Mouse (Mus musculus) neural tube, embryonic 11.5 days (tissue): ENCODE results near the gene Nup188. TPM values are rescaled to one million over a fixed set of nuclear protein-coding genes. Genes with fewer than 3 reads are reported as not detected.

Source experiments
- ATAC-seq: fragments of 200-750 bp; cut with Nextera tagmentation; 2 replicates; pipeline ENCODE4 v1.8.0; 2017; ENCODE audit warnings: moderate number of reproducible peaks, mild to moderate bottlenecking, moderate TSS enrichment, moderate library complexity; ENCODE audit not compliant: insufficient read depth, low FRiP score, low TSS enrichment
- DNase-seq: peaks from one replicate; pipeline ENCODE4 v3.0.0-alpha.2; 2015; ENCODE audit warnings: low spot score
- H3K27ac ChIP-seq: fragments of 300-500 bp; sonication (generic); 2 replicates; pipeline ENCODE4 v1.5.1; 2014; ENCODE audit warnings: low read depth, mild to moderate bottlenecking, low read length
- H3K27me3 ChIP-seq: fragments of 300-500 bp; sonication (generic); 2 replicates; pipeline ENCODE4 v1.6.1; 2014; ENCODE audit warnings: mild to moderate bottlenecking, low read length, mixed read lengths; ENCODE audit not compliant: control insufficient read depth, insufficient read depth
- H3K36me3 ChIP-seq: fragments of 300-500 bp; sonication (generic); 2 replicates; pipeline ENCODE4 v1.6.1; 2014; ENCODE audit warnings: mild to moderate bottlenecking, low read length, moderate library complexity, mixed read lengths; ENCODE audit not compliant: control insufficient read depth, insufficient read depth
- H3K4me1 ChIP-seq: fragments of 300-500 bp; sonication (generic); 2 replicates; pipeline ENCODE4 v1.6.1; 2014; ENCODE audit warnings: low read length, mixed read lengths; ENCODE audit not compliant: control insufficient read depth, insufficient read depth
- H3K4me2 ChIP-seq: fragments of 300-500 bp; sonication (generic); 2 replicates; pipeline ENCODE4 v1.6.1; 2014; ENCODE audit warnings: low read depth, mild to moderate bottlenecking, moderate library complexity
- H3K4me3 ChIP-seq: fragments of 300-500 bp; sonication (generic); 2 replicates; pipeline ENCODE4 v1.5.1; 2014; ENCODE audit warnings: low read depth, low read length
- H3K9ac ChIP-seq: fragments of 300-500 bp; sonication (generic); 2 replicates; pipeline ENCODE4 v1.6.1; 2014; ENCODE audit warnings: mild to moderate bottlenecking, low read length
- H3K9me3 ChIP-seq: fragments of 300-500 bp; sonication (generic); 2 replicates; pipeline ENCODE4 v1.6.1; 2016; ENCODE audit warnings: low read length; ENCODE audit not compliant: control insufficient read depth
- WGBS: fragments of 180-500 bp; shearing (Covaris S2); extraction: QIAGEN DNeasy Blood & Tissue Kit; methylation state at CpG from one replicate; pipeline ENCODE4 v1.1.7; 2014; 5-methylcytosine and 5-hydroxymethylcytosine counted together
- polyA plus RNA-seq: library from polyadenylated mRNA; unstranded; fragments of >200 nt; fragmentation: Nextera tagmentation; extraction: Ambion mirVana; gene quantifications from 2 replicates; pipeline ENCODE4 v1.2.1, GENCODE M21; 2014

Nup188 gene
- polyA plus RNA-seq, 1 experiment from 2014 or later: 60.0 TPM

- peaks cover 26% of the 10 kb centered on the region for H3K4me1 ChIP-seq
- ATAC-seq (no peak), DNase-seq (no peak)
- H3K4me3 ChIP-seq: no peak overlapping the region
- WGBS: 67% methylated on average over 10 of the region's 10 CpGs
- H3K36me3 ChIP-seq: no peaks in the 10 kb centered on the region
- H3K9ac ChIP-seq: no peak overlapping the region
- H3K27ac ChIP-seq: no peak overlapping the region
- no peaks in the 10 kb centered on the region for H3K9me3 ChIP-seq
- H3K4me2 ChIP-seq: no peak overlapping the region
- no peaks in the 10 kb centered on the region for H3K27me3 ChIP-seq
These were observed 74.4 kb downstream of the Nup188 start for GRCm38 (mm10) chr2:30360626-30361025.

- no peak overlapping the region for H3K4me2 ChIP-seq
- DNase-seq (no peak), ATAC-seq (no peak)
- H3K4me1 ChIP-seq: peaks cover 22% of the 10 kb centered on the region
- no peaks in the 10 kb centered on the region for H3K27me3 ChIP-seq
- no peak overlapping the region for H3K4me3 ChIP-seq
- no peaks in the 10 kb centered on the region for H3K9me3 ChIP-seq
- H3K36me3 ChIP-seq: no peaks in the 10 kb centered on the region
- WGBS: 66% methylated on average over 5 of the region's 5 CpGs
- no peak overlapping the region for H3K27ac ChIP-seq
- no peak overlapping the region for H3K9ac ChIP-seq
These were observed 76.7 kb downstream of the Nup188 start for GRCm38 (mm10) chr2:30362865-30363264.

GRCm38 (mm10) chr2:30363773-30364650 is 77.8 kb downstream of the Nup188 start, which contains the start of gene Miga2:
Gene Miga2, plus strand, starts transcription at chr2:30364233.
- Histone ChIP-seq H3K4me2 (peak within 1 kb of the TSS; percentile 95), H3K4me1 (peaks cover 11% of the 10 kb centered on the region)
- peak; percentile 99 for ATAC-seq

GRCm38 (mm10) chr2:30365281-30366069 is 79.3 kb downstream of the Nup188 start:
- Histone ChIP-seq H3K9ac (no peak overlapping the region), H3K4me2 (peak overlapping the region; percentile 95)

More at GRCm38 (mm10) chr2:30363773-30364650, 77.8 kb downstream of the Nup188 start, which contains the start of gene Miga2:
- peak; percentile 99 for DNase-seq
- peak within 1 kb of the TSS; percentile 77 for H3K9ac ChIP-seq
- WGBS: under 1% methylated on average over 54 of the region's 54 CpGs
- peak within 1 kb of the TSS; percentile 93 for H3K4me3 ChIP-seq
- peaks cover 4% of the 10 kb centered on the region for H3K36me3 ChIP-seq
- no peaks in the 10 kb centered on the region for H3K9me3 ChIP-seq
- no peaks in the 10 kb centered on the region for H3K27me3 ChIP-seq
- no peak within 1 kb of the TSS for H3K27ac ChIP-seq

GRCm38 (mm10) chr2:30366203-30366602 is 80.0 kb downstream of the Nup188 start:
- Histone ChIP-seq H3K27me3 (no peaks in the 10 kb centered on the region), H3K9me3 (no peaks in the 10 kb centered on the region), H3K27ac (no peak overlapping the region), H3K4me1 (peaks cover 11% of the 10 kb centered on the region), H3K9ac (peak overlapping the region; percentile 8; the same call in 1 of the 2 replicates), H3K36me3 (peaks cover 15% of the 10 kb centered on the region), H3K4me2 (no peak overlapping the region), H3K4me3 (no peak overlapping the region)
- WGBS: 75% methylated on average over 5 of the region's 5 CpGs
- DNase-seq: no peak
- ATAC-seq: no peak

More at GRCm38 (mm10) chr2:30365281-30366069, 79.3 kb downstream of the Nup188 start:
- Histone ChIP-seq H3K27me3 (no peaks in the 10 kb centered on the region), H3K4me3 (peak overlapping the region; percentile 93), H3K27ac (no peak overlapping the region), H3K9me3 (no peaks in the 10 kb centered on the region), H3K36me3 (peaks cover 9% of the 10 kb centered on the region), H3K4me1 (peaks cover 11% of the 10 kb centered on the region)
- WGBS: 93% methylated on average over 2 of the region's 2 CpGs
- no peak for ATAC-seq
- no peak for DNase-seq

GRCm38 (mm10) chr2:30371544-30371943 is 85.3 kb downstream of the Nup188 start:
- ATAC-seq (no peak), DNase-seq (no peak)
- 97% methylated on average over 8 of the region's 8 CpGs for WGBS
- Histone ChIP-seq H3K4me1 (no peaks in the 10 kb centered on the region), H3K9ac (no peak overlapping the region), H3K4me2 (no peak overlapping the region), H3K36me3 (peaks cover 23% of the 10 kb centered on the region), H3K4me3 (no peak overlapping the region), H3K27me3 (no peaks in the 10 kb centered on the region), H3K9me3 (no peaks in the 10 kb centered on the region), H3K27ac (no peak overlapping the region)

- H3K4me3 ChIP-seq: no peak overlapping the region
- WGBS: 97% methylated on average over 5 of the region's 5 CpGs
- no peaks in the 10 kb centered on the region for H3K9me3 ChIP-seq
- DNase-seq: no peak
- no peak for ATAC-seq
- no peak overlapping the region for H3K27ac ChIP-seq
- H3K36me3 ChIP-seq: peaks cover 26% of the 10 kb centered on the region
- H3K9ac ChIP-seq: no peak overlapping the region
- no peaks in the 10 kb centered on the region for H3K4me1 ChIP-seq
- H3K27me3 ChIP-seq: no peaks in the 10 kb centered on the region
- H3K4me2 ChIP-seq: no peak overlapping the region
These were observed 86.5 kb downstream of the Nup188 start for GRCm38 (mm10) chr2:30372726-30373125.

GRCm38 (mm10) chr2:30375893-30376292 is 89.7 kb downstream of the Nup188 start:
- no peak overlapping the region for H3K9ac ChIP-seq
- no peaks in the 10 kb centered on the region for H3K27me3 ChIP-seq
- H3K4me1 ChIP-seq: no peaks in the 10 kb centered on the region
- no peak for DNase-seq
- peaks cover 21% of the 10 kb centered on the region for H3K36me3 ChIP-seq
- no peak overlapping the region for H3K4me2 ChIP-seq
- no peak overlapping the region for H3K27ac ChIP-seq
- 92% methylated on average over 10 of the region's 10 CpGs for WGBS
- H3K9me3 ChIP-seq: no peaks in the 10 kb centered on the region
- ATAC-seq: no peak
- no peak overlapping the region for H3K4me3 ChIP-seq
